Mouse (Mus musculus) G1E (cell line): ENCODE measurements around the gene Thsd4. TPM values are rescaled to one million over a fixed set of nuclear protein-coding genes. Genes with fewer than 3 reads are reported as not detected.

Source experiments
- ATAC-seq: 2 replicates; pipeline ENCODE4 v1.8.0; 2016; ENCODE audit warnings: mild to moderate bottlenecking; ENCODE audit not compliant: insufficient number of reproducible peaks, poor library complexity, low FRiP score, severe bottlenecking; ENCODE audit errors: extremely low read depth
- DNase-seq: peaks from one replicate; pipeline ENCODE4 v3.0.0; 2012; ENCODE audit warnings: low spot score
- H3K27me3 ChIP-seq: 2 replicates; pipeline ENCODE4 v1.6.1; 2012; ENCODE audit warnings: mild to moderate bottlenecking, low read length, inconsistent platforms; ENCODE audit not compliant: insufficient read depth
- H3K36me3 ChIP-seq: replicated peaks from 2 replicates; pipeline ENCODE3; 2012; ENCODE audit warnings: mild to moderate bottlenecking, inconsistent platforms
- H3K4me1 ChIP-seq: 2 replicates; pipeline ENCODE4 v1.6.1; 2012; ENCODE audit warnings: low read depth, low read length, inconsistent platforms, mixed read lengths; ENCODE audit not compliant: insufficient read depth
- H3K4me3 ChIP-seq: 2 replicates; pipeline ENCODE4 v1.5.1; 2012; ENCODE audit warnings: low read depth, mild to moderate bottlenecking, inconsistent platforms, low read length, moderate library complexity, mixed read lengths
- H3K9me3 ChIP-seq: replicated peaks from 2 replicates; pipeline ENCODE4 v1.6.1; 2012; ENCODE audit warnings: inconsistent platforms
- CTCF ChIP-seq: IDR thresholded peaks from 2 replicates; pipeline ENCODE4 v1.5.1; 2012; ENCODE audit warnings: low read depth, low read length, inconsistent platforms, mixed read lengths
- GATA1 ChIP-seq: IDR thresholded peaks from 2 replicates; pipeline ENCODE4 v1.6.1; 2012; ENCODE audit warnings: borderline replicate concordance, low read length, inconsistent platforms, mixed read lengths
- GATA2 ChIP-seq: IDR thresholded peaks from 2 replicates; pipeline ENCODE4 v1.6.1; 2012; ENCODE audit warnings: low read depth, low read length, inconsistent platforms, borderline replicate concordance
- POLR2AphosphoS5 ChIP-seq: IDR thresholded peaks from 2 replicates; pipeline ENCODE4 v1.6.1; 2012; ENCODE audit warnings: low read depth, low read length, inconsistent platforms; ENCODE audit not compliant: insufficient replicate concordance
- TAL1 ChIP-seq: conservative IDR thresholded peaks from 2 replicates; pipeline ENCODE4 v1.6.1; 2012; ENCODE audit warnings: low read depth, low read length, inconsistent platforms, mixed read lengths
- polyA plus RNA-seq: library from polyadenylated mRNA; stranded (reverse); fragments of >175 nt; gene quantifications from 2 replicates; pipeline ENCODE4 v1.2.3, GENCODE M21; 2012
- total RNA-seq, 2 experiments: library from RNA; stranded (forward) in 1 of 2; stranded (reverse) in 1 of 2; fragments of 200-1000 nt in 1 of 2; fragments of >200 nt in 1 of 2; fragmentation: Nextera tagmentation in 1 of 2; gene quantifications; 2 replicates each; pipeline ENCODE4 v1.2.3; 2014 to 2017

Gene Thsd4
- total and polyA plus RNA-seq, 3 experiments = 1.8 to 2.8 (median 2.4) TPM

DNA sequence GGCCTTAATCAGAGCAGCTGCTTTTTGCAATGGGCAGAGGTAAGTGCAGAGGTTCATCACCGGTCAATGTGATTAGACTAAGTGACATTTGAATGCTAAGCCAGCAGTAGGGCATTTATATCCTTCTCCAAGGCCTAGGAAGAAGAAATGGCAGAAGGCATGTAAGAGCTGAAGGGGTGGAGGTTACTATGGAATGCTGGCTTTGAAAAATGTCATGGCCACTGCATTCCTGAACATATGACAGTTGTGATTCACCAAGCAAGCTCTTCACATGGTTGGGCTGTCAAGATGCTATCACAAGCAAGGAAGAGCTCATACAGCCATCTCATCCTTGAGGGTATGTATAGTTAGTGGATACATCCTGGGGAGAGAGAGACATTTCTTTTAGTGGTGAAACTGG is 313.0 kb downstream of the Thsd4 start:
- Histone ChIP-seq H3K9me3 (no peaks in the 10 kb centered on the region), H3K4me1 (no peaks in the 10 kb centered on the region), H3K4me3 (no peak overlapping the region), H3K36me3 (no peaks in the 10 kb centered on the region), H3K27me3 (no peaks in the 10 kb centered on the region; the same call in 1 of the 2 replicates)
- TF ChIP-seq CTCF (no peak), POLR2AphosphoS5 (no peak), GATA1 (no peak), TAL1 (no peak), GATA2 (no peak)
- ATAC-seq = no peak
- DNase-seq = no peak

DNA sequence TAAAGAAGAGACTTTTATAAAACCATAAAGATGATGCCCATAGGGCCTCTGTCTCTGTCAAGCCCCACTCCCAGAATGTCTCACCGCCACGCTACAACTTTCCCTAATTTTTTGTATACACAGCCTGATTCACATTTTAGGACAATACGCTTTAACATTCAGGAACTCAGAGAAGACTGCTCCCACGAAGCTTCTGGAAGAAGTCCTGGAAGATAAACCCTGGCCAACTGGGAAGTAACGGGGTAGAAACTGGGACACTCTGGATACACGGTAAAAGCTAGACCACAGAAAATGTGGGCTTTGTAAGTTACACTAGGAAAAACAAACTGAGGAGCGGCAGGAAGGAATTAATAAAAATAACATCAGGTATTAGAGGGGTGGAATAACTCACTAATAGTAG is 318.7 kb downstream of the Thsd4 start:
- H3K36me3 ChIP-seq = no peaks in the 10 kb centered on the region
- no peak for TF ChIP-seq CTCF
- no peak for TF ChIP-seq TAL1
- no peak for TF ChIP-seq POLR2AphosphoS5
- TF ChIP-seq GATA1 = no peak
- no peak for TF ChIP-seq GATA2
- no peaks in the 10 kb centered on the region for H3K4me1 ChIP-seq
- H3K27me3 ChIP-seq = peaks cover 3% of the 10 kb centered on the region; the same call in 1 of the 2 replicates
- no peak overlapping the region for H3K4me3 ChIP-seq
- ATAC-seq (no peak), DNase-seq (no peak)
- no peaks in the 10 kb centered on the region for H3K9me3 ChIP-seq

DNA sequence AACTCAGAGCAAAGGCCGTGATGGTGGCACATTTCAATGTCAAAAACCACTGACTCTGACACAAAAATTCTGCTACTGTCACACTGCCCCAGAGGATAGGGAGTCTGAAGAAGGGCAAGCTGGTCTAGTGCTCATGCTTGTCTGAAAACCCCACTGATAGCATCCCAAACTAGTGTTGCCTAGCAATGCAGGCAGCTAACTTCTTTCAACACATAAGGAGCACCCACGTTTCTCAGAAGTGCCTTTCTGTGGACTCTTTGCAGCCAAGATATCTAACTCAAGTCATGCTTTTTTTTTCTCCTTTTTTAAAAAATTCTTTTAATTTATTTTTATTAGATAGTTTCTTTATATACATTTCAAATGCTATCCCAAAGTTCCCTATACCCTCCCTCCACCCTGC is 321.4 kb downstream of the Thsd4 start:
- DNase-seq (no peak), ATAC-seq (no peak)
- Histone ChIP-seq H3K27me3 (0 out of 2 replicates have a peak, but pooled peaks cover 3% of the 10 kb centered on the region), H3K4me1 (no peaks in the 10 kb centered on the region), H3K4me3 (no peak overlapping the region), H3K36me3 (no peaks in the 10 kb centered on the region), H3K9me3 (no peaks in the 10 kb centered on the region)
- TF ChIP-seq GATA1 (no peak), CTCF (no peak), POLR2AphosphoS5 (no peak), GATA2 (no peak), TAL1 (no peak)

DNA sequence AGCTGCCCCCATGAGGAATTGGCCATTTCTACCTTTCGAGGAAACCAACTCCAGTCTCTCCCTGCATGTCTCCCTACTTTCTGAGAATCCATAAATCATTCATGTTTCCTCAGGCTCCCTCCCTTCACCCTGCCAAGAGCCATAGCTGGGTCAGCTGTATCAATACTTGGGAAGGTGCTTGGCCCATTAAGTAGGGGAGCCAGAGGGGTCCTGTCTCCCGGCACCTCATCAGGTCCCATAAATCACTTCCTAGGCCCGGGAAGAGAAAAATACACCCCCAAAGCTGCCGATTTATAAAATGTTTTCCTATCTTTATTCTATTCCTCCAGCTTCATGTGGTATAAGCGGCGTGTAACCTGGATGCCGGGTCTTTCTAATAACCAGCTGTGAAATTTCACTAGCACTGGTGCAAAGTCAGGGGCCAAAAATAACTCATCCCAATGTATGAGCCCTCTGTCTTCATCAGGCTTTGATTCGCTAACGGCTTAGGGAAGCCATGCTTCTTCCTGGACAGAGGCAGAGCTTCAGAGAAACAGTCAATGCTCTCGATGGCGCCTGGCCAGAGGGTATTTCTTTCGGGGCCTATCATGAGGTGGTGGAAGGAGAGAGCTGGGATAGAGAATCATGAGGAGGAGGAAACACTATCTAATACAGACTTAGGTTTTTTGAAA is 323.2 kb downstream of the Thsd4 start:
- no peak for ATAC-seq
- no peak for DNase-seq
- no peaks in the 10 kb centered on the region for H3K4me1 ChIP-seq
- no peak overlapping the region for H3K4me3 ChIP-seq
- H3K9me3 ChIP-seq = no peaks in the 10 kb centered on the region
- H3K36me3 ChIP-seq = no peaks in the 10 kb centered on the region
- TF ChIP-seq GATA1 (no peak), CTCF (no peak), TAL1 (no peak), GATA2 (no peak), POLR2AphosphoS5 (no peak)
- H3K27me3 ChIP-seq = 0 out of 2 replicates have a peak, but pooled peaks cover 3% of the 10 kb centered on the region

DNA sequence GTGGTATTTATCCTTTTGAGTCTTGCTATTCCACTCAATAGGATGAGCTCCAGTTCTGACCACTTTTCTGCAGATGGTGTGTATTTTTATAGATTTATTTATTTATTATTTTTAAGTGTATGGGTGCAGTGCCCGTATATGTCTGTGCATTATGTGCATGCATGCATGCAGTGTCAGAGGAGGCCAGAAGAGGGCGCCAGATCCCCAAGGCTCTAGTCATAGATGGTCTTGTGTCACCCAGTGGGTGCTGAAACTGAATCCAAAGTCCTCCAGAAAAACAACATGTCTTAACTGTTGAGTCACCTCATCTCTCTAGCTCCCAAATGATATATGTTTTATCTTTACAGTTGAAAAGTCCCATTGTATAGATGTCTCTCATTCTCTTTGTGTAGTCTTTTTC is 326.3 kb downstream of the Thsd4 start:
- Histone ChIP-seq H3K4me1 (no peaks in the 10 kb centered on the region), H3K4me3 (no peak overlapping the region), H3K27me3 (no peaks in the 10 kb centered on the region), H3K9me3 (no peaks in the 10 kb centered on the region), H3K36me3 (no peaks in the 10 kb centered on the region)
- TF ChIP-seq TAL1 (no peak), CTCF (0 out of 2 replicates have a peak, but pooled peaks have one; percentile 30), GATA1 (no peak), POLR2AphosphoS5 (no peak), GATA2 (no peak)
- DNase-seq (no peak), ATAC-seq (no peak)

DNA sequence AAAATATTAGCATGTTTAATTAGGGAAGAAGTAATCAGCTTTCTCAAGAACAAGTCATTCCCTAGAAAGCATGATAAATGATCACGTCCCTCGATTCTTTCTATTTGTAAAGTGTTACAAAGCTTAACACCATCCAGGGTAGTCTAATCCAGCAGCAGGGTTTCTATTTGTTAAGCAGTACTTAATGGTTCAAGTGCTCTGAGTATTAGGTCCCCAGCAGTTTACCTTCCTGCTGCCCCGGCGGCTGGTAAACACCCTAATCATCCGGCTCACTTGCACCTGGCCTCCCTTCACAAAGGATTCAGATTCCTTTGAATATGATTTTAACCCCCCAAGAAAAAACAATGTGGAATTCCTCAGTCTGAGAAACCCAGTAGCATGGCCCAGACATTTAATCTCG is 326.9 kb downstream of the Thsd4 start:
- H3K36me3 ChIP-seq = no peaks in the 10 kb centered on the region
- H3K27me3 ChIP-seq = no peaks in the 10 kb centered on the region
- DNase-seq (no peak), ATAC-seq (no peak)
- no peaks in the 10 kb centered on the region for H3K9me3 ChIP-seq
- no peaks in the 10 kb centered on the region for H3K4me1 ChIP-seq
- TF ChIP-seq GATA1 = no peak
- TF ChIP-seq CTCF = no peak
- no peak for TF ChIP-seq GATA2
- no peak for TF ChIP-seq TAL1
- no peak for TF ChIP-seq POLR2AphosphoS5
- no peak overlapping the region for H3K4me3 ChIP-seq

DNA sequence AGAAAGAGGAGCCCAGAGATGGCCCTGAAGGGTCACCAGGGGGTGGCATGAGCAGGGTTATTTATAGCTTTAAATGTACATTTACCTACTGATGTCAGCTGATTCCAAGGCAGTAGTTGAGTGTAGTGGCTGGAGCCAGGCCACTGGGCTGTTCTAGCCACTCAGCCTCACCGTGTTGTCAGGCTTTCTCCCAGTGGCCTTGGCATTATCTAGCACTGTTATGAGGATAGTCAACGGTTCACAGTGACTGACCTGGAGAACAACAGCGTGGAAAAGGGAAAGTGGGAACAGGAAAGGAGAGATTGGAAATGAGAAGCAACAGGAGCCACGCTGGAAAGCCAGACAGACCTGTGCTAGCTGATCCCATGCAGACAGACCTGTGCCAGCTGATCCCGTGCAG is 329.5 kb downstream of the Thsd4 start:
- no peaks in the 10 kb centered on the region for H3K4me1 ChIP-seq
- no peaks in the 10 kb centered on the region for H3K36me3 ChIP-seq
- no peak overlapping the region for H3K4me3 ChIP-seq
- ATAC-seq (no peak), DNase-seq (no peak)
- H3K27me3 ChIP-seq = no peaks in the 10 kb centered on the region
- TF ChIP-seq GATA1 (no peak), CTCF (no peak), GATA2 (no peak), POLR2AphosphoS5 (no peak), TAL1 (no peak)
- no peaks in the 10 kb centered on the region for H3K9me3 ChIP-seq
